Mouse (Mus musculus) cerebellum, postnatal 36 days (tissue): ENCODE results near the gene Dis3l2.

ENCODE experiments used
- DNase-seq, 2 experiments: peaks; one replicate each; pipeline ENCODE4 v3.0.0; 2021 to 2022; ENCODE audit warnings: mixed read lengths in 2 of 2

Gene Dis3l2

DNA sequence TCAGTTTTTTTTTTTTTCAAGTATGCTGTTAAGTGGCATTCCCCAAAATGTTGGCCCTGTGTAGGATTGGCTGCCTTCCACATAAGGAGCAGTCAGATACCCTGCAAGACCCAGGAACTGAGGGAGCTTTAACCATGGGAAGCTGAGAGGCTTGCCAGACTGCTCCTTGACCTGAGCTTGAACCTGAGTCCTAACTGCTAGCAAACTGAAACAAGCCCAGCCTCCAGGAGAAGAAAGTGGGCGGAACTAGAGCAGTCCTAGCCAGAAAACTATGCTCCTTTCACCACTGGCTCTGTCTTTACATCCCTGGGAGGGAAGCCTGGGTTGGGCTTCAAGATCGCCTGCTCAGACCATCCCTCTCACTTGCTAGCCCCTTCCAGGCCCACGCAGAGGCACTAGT lies 308.1 kb downstream of the Dis3l2 start:
- no peak for DNase-seq

DNA sequence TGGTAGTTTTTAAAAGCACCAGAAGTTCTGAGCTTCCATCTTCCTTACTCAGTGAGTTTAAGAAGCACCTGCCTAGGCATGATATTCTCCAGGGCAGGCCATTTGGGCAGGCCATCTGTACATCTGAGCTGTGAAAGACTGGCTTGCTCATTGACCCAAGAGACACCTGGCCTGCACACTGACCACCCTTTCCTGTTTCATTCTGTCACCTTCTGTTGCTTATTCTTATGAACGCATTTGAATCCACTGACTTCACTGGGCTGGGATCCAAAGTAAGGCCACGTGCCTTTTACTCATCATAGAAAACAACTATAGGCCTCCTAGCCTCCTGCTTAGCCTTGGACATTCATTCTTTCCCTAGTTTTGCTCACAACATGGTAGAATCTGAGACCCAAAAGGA lies 309.0 kb downstream of the Dis3l2 start:
- DNase-seq, result peak; percentile 79 to 83

DNA sequence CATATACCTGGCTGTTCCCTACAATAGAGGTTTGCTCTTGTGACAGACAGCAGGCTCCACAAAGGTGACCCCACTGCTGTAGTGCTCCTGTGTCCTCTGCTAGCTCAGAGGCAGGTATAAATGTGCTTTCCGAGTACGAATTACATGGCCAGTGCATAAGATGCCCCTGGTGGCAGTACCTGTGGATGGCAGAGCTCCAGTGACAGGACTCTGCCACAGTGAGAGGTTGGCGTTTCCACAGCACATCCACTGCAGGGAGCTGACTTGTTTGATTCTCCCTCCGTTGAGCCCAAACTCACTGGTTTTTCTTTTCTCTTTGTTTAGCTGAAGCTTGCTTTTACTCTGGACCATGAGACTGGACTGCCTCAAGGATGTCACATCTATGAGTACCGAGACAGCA lies 317.1 kb downstream of the Dis3l2 start:
- DNase-seq, result peak in 1 of 2 experiments; percentile 44

DNA sequence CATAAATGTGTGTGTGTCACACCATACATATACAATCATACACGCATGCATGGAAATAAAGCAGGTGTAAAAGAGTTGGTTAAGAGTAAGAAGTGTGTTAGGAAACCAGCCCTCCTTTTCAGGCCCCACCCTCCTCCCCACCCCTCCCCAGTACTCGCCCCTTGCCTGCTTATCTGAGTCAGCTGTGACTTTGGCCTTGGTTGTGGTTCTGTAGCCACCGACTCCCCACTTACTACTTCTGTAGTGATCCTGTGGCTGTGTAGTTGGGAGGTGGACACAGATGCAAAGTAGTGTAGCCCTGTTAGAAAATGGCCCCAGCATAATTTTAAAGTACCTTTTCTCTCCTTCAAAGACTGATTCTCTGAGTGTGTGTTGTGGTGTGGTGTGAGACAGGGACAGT lies 318.0 kb downstream of the Dis3l2 start:
- DNase-seq, result no peak

DNA sequence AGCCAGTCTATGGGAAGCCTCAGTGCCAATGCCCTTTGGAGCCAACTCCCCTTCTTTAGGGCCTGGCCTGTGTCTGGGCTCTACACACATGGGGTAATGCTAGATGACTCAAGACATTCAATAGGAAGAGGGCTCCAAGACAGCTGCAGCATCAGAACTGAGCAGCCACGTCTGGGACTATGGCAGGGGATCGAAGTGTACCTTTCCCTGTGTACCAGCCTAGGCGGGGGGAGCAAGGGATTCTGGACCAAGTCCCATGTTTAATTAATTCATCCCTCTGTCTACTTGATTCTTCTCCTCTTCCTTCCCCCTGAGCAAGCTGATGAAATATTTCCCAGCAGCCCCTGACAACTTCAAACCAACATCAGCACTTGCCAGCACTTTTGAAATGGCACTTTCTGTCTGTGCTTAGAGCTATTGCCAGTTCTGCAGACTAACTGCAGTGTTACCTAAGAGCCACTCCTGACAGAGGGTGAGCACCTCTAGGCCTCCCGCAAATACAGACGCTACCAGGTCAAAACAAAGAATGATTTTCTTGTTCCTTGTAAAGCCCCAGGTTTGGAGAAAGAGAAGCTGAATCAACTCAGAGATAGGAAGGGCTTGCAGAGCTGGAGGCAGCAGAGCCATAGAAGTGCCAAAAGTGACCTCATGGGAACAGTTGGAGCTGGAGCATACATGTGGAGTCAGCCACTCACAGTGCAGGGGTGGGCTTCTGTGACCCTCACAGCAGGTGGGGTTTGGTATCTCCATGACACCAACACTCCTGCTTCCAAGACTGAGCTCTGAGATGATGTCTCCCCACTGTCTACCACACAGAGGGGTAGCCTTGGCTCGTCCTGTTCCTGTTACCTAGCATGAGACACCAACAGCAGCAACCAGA lies 319.9 kb downstream of the Dis3l2 start:
- DNase-seq, result no peak

DNA sequence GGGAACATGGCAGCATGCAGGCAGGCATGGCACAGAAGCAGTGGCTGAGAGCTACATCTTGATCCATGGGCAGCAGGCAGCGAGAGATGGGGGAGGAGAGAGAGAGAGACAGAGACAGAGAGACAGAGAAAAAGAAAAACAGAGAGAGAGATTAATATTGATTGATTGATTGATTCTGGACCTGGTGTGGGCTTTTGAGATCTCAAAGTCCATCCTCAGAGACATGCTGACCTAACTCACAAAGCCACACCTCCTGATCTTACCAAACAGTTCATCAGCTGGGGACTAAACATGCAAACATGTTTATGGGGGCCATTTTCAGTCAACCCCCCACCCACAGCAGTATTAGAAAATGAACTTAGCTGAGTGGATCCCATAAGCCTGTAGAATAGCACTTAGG lies 321.4 kb downstream of the Dis3l2 start:
- no peak for DNase-seq

DNA sequence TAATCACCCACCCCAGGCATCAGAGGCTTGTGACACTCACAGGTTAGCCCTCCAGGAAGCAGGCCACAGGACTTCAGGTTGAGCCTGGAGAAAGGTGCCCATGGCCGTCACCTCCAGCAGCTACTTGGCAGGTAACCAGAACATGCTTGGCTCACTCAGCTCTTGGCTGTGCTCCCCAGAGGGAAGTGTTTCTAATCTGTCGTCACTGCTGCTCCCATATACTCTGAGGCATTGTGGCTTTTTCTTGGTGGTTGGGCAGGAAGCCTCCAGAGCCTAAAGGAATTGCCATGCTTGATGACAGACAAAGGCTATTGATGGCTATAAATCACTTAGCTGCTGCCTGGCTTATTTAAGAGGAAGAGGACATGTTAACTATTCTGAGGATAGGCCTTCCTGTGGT lies 325.2 kb downstream of the Dis3l2 start:
- DNase-seq, result peak; percentile 63 to 69

DNA sequence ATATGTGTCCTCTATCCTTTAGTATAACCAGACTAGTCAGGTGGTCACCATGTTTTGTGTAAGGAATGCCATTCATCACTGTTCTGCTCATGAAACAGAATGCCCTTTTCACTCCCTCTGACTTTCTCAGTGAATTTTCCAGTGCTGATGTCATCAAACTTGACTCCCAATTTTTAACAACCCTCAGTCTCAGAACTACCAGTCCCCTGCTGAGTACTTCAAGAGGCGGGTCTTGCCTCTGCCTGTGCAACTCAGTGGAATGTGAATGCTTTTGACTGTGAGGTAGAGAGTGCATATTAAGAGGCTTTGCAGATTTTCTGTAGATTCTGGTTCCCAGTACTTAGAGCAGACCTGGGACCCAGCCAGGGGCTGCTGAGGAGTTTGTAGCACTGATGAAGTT lies 327.0 kb downstream of the Dis3l2 start:
- no peak for DNase-seq

DNA sequence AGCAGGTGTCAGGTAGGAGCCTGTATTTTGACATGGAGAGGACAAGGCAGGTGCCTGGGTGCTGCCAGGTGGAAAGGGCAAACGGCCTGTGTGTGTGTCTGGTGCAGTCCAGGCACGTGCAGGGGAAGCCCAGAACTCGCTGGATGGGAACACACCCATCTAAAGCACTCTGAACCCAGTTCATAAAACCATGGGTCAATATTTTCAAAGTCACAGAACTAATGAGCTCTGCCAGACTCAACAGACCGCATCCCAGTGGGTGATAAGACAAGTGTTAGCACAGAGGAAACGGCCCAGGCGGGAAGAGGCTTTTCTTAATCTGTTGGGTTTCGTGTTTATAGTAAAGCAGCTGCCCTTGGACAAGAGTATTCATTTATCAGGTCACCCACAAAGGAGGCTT lies 328.9 kb downstream of the Dis3l2 start:
- DNase-seq, result peak; percentile 71 to 85

DNA sequence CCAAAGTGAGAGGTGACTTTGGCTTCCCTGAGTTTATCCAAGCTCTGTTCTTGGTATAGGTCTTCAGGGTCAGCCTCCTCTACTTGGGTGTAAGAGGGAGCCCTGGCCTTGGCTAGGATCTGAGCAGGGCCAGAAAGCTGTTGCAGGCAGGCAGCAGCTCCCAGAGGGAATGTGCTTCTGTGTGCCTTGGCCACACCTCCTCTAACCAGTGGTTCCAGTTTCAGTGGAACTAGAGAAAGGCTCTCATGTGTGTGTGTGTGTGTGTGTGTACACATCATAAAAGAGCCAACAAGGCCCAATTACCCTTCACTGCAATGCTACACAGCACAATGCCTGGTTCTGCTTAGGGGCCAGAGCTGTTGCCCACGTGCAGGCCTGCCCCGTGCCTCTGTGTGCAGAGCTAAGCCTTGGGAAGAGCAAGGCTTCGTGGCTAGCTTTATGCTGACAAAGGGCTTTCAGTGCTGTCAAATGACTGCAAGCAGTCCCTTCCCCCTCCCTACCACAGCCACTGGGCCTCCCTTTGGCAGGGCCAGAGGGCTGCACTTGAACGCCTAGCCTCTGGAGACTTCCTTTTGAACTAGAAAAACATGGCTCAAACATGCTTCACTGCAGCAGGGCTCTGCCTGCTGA lies 332.0 kb downstream of the Dis3l2 start:
- no peak for DNase-seq

DNA sequence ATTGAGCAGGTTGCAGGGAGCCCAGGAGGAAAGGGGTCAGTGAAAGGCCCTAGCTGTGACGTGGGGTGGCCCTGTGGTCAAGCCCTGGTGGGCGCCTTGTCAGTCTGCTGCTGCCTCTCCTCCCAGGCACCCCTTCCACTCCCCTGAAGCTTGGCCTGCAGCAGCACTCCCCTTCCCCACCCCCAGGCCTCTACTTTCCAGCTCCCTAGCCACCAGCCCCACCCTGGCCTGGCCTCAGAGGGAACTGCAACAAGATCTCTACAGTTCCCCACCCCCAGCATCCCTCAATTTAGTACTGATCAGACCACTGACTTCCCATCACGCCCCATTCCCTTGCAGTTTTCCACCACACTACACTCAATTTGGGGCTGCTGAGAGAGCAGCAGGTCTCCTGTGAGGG lies 332.7 kb downstream of the Dis3l2 start:
- no peak for DNase-seq

DNA sequence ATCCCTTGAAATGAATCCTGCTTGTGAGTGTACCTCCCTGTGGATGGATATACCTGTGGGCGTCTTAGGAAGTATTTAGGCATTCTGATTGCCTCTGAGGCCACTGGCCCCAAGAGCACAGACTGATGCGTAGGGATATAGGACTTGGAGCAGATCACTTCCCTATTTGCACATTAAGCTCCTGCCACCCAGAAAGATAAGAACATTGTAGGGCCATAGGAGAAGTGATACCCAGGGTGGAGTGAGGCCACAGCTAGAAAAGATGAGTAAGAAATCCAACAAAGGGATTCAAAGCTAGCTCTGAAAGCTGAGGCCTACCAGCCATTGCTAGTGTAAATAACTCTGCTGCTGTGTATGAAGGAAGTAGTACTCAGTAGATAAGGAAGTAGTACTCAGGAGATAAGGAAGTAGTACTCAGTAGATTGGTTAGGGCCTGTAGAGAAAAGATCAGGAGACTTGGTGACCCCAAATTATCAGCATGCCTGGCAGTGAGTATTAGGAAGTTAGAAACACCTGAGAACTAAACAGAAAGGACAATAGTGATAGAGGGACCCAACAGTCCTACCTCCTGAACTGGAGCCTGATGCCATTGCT lies 335.0 kb downstream of the Dis3l2 start:
- DNase-seq, result no peak

DNA sequence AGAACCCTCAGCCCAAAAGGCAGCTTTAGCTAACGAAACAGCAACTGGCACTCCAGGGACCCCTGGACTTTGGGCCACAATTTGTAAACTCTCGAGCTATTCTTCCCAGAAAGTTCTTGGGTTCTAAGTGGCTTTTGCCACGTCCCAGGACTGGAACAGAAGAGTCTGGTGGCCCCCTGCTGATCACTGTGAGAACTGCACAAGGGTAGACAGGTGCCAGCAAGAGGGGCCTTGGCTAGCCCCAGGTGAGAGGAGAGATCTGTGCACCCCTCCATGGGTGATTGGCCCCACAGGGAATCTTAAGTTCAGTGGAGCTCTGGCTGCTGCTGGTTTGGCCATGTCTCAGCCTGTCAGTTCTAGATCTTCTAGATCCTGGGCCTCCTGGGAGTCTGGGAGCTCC lies 337.5 kb downstream of the Dis3l2 start:
- peak; percentile 70 to 72 for DNase-seq

DNA sequence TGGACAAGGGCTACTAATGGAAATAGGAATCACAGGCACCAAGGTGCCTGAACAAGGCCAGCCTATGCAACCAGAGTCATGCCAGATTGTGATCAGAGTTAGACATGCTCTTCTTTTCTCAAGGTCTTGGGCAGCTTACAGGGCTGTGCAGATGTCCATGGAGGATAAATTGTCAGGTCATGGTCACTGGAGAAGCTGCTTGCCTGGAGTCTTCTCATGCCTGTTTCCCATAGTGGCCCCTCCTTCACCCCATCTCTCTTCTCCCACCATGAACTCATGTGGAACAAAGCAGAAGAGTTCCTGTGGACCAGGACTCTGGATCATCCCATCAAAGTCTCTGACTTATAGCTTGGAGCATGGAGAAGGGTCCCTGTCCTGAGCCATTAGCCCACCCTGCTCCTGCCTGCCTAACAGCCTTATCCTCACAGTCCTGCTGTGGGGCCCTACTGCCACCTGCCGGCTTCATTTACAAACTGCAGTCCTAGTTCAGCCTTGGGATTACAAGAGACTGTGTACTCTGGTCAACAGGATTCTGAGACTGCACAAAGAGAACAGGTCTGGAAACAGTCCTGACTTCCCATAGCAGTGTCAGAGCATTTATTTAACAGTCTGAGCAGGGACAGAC lies 338.3 kb downstream of the Dis3l2 start:
- DNase-seq, result peak; percentile 80 to 84

DNA sequence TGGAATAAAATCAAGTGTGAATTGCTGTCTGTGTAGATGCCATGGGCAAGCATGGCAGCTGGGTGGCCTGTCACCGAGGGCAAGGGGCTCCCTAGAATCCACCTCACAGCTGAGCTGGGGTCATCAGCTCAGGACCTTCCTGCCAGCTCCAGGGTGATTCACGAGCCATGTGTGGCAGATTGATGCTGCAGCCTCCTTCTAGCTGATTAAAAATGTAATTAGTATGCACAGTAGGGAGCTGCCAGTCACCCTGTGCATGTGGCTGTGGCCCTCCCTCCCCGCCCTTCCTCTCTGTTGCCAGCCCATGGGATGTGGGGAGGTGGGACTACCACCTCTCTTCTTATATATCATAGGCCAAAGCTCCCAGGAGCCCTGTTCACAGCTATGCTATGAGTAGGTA lies 346.5 kb downstream of the Dis3l2 start:
- no peak for DNase-seq

DNA sequence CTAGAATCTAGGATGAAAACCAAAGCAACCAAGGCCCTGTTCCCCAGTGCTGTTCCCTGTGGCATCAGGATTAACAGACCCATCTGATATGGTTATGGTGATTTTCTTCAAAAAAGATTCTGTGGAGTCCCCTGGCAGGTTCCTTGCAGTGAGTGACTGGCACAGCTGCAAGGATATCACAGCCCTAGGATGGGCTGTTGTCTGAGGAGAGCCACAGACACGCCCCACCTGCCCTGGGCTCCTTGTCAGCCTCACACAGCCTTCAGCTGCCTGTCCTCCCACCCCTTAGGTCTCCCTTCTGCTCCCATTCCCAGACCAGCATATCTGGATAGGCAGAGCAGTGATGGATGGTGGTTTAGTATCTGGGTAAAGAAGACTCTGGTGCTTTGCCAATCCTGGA lies 347.1 kb downstream of the Dis3l2 start:
- DNase-seq, result no peak

DNA sequence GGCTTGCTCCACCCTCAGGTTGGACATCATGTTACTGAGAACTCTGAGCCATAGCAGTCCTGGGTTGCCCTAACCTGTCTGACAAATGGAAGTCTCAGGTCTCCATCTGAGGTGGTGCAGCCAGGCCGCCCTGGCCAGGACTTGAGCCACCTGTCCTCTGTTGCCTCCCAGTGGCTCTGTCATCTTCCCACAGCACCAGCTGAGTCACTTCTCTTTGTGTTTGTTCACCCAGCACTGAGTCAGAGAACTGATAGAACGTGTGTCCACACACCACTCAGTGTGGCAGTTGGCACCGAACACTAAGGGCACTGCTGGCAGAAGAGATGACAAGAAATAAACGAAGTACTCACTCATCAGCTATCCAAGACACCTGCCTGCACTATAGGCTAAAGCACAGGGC lies 347.8 kb downstream of the Dis3l2 start:
- no peak for DNase-seq

DNA sequence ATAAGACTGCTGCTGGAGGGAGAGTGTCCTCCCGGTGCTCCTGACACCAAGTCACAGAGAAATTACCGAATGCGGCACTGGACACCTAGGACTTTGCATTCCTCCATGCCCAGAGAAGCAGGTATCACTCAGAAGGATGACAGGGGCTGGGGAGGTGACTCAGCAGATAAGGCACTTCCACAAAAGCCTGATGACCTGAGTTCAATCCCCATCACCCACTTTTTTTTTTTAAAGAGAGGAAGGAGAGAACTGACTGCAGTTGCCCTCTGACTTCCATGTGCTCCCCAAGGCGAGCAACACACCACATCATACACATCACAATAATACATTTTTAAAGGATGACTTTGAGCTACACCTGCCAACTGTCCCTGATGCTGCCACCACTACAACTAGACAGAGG lies 353.5 kb downstream of the Dis3l2 start:
- DNase-seq, result no peak

DNA sequence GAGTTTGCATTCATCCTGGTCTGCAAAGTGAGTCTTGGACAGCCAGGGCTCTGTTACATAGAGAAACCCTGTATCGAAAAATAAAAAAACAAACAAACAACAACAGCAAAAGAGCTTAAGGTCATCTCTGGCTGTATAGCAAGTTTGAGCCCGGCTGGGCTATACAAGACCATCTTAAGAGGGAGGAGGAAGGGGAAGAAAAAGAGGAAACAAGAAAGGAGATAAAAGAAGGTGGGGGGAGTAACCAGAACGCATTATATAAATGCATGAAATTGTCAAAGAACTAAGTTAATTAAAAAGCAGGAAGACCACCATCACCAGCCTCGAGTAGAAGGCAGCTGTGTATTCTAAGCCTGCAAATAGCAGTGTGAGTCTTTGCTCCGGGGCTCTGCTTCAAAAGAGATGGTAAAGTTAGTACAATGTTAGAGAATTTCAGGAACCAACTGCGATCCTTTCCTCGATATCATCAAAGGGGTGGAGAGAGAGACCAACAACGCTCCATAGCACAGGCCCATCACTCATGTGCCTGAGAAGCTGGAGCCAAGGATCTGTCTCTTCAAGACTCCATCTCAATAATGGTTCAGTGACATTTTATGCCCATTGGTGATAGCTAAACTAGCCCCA lies 355.5 kb downstream of the Dis3l2 start:
- DNase-seq, result no peak

DNA sequence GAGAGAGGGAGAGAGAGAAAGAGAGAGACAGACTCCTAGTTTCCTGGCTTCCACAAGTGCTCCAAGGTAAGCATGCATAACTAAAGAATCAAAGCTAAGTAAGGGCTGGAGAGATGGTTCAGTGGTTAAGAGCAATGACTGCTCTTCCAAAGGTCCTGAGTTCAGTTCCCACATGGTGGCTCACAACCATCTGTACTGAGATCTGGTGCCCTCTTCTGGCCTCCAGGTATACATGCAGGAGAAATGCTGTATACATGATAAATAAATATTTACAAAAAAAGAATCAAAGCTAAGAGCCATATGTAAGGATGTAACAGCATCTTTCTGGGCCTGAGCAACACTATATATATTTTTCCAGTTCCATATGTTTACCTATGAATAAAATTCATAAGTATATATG lies 357.3 kb downstream of the Dis3l2 start:
- no peak for DNase-seq

DNA sequence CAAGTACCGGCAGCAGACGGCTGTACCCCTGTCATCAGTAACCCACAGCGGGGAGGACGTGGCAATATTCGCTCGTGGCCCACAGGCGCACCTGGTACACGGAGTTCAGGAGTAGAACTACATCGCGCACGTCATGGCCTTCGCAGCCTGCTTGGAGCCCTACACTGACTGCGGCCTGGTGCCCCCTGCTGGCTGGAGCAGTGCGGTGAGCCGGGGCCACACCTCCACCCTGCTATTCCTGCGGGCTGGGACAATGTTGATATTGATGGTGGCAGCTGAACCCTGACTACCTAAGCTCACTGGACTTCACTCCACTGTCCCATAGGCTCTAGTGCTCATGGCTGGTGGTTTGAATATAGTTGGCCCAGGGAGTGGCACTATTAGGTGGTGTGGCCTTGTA lies 367.1 kb downstream of the Dis3l2 start:
- peak in 1 of 2 experiments; percentile 23 for DNase-seq

DNA sequence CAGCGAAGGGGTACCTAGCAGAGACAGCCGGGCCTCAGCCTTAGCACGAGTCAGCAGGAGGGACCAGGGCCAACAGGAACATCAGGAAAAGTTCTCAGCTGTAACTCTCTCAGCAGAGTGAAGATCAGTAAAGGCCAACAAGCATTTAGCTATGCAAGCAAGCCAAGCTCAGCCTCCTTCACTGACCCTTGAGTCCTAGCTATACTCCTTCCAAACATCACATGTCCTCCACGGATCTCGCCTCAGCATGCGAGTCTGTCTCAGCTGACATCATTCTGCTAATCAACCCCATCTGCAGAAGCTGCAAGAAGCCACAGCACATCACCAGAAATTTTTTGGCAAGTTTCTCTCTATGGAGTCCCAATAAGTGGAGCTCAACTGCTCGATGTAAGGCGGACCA lies 370.2 kb downstream of the Dis3l2 start:
- no peak for DNase-seq

DNA sequence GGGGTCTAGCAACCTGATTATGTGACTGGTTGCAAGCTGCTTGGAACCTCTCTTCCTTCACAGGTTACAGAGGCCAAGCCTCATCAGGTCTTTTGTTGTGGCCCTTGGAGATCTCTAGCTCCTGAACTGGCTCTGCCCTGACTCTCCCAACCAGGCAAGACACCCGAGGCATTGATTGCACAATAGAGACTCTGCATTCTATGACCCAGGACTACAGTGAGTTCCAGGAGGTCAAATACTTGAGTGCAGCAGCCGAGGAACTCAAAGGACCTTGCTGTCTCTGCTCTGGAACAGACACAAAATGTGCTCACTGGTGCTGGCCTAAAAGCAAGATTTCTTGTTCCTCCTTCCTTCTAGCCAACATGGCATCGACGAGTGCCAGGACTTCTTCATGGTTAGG lies 382.6 kb downstream of the Dis3l2 start:
- no peak for DNase-seq
